Mouse (Mus musculus) activated CD4-positive, CD25-positive, alpha-beta regulatory T cell, adult 4 months (primary cell): ENCODE results near the gene Sez6. TPM values are rescaled to one million over a fixed set of nuclear protein-coding genes. Genes with fewer than 3 reads are reported as not detected.

Experiments used
- ATAC-seq: one replicate; pipeline ENCODE4 v1.8.0; 2017
- polyA plus RNA-seq, 2 experiments: library from polyadenylated mRNA; unstranded; fragments of 100-300 nt; shearing (Covaris generic); gene quantifications; one replicate each; pipeline ENCODE4 v1.2.1; 2017

Sez6 gene
- polyA plus RNA-seq, 2 experiments from 2014 or later, result 0.20 TPM; not detected in 1

GRCm38 (mm10) chr11:77906097-77906687, 24.4 kb upstream of the Sez6 start:
- ATAC-seq, result no peak

- no peak for ATAC-seq
Observed at GRCm38 (mm10) chr11:77906747-77907174, 23.8 kb upstream of the Sez6 start.

- no peak for ATAC-seq
Observed at GRCm38 (mm10) chr11:77908468-77908867, 22.1 kb upstream of the Sez6 start.

- no peak for ATAC-seq
Observed at GRCm38 (mm10) chr11:77909376-77909775, 21.2 kb upstream of the Sez6 start.

GRCm38 (mm10) chr11:77909776-77910175, 20.8 kb upstream of the Sez6 start:
- no peak for ATAC-seq

- ATAC-seq, result no peak
Observed at GRCm38 (mm10) chr11:77913505-77913904, 17.1 kb upstream of the Sez6 start.

- no peak for ATAC-seq
Observed at GRCm38 (mm10) chr11:77914598-77915260, 15.9 kb upstream of the Sez6 start.

- no peak for ATAC-seq
Observed at GRCm38 (mm10) chr11:77916741-77917140, 13.9 kb upstream of the Sez6 start.

- no peak for ATAC-seq
Observed at GRCm38 (mm10) chr11:77917166-77917565, 13.4 kb upstream of the Sez6 start.

GRCm38 (mm10) chr11:77923285-77923684, 7.3 kb upstream of the Sez6 start:
- no peak for ATAC-seq

- ATAC-seq, result no peak
Observed at GRCm38 (mm10) chr11:77925836-77926657, 4.6 kb upstream of the Sez6 start.

GRCm38 (mm10) chr11:77926666-77927065, 3.9 kb upstream of the Sez6 start:
- ATAC-seq, result no peak

- no peak for ATAC-seq
Observed at GRCm38 (mm10) chr11:77927837-77928236, 2.8 kb upstream of the Sez6 start.

- no peak for ATAC-seq
Observed at GRCm38 (mm10) chr11:77931541-77932433, 1.2 kb downstream of the Sez6 start.

- no peak for ATAC-seq
Observed at GRCm38 (mm10) chr11:77932576-77932975, 2.0 kb downstream of the Sez6 start.

- ATAC-seq, result no peak
Observed at GRCm38 (mm10) chr11:77934111-77934521, 3.5 kb downstream of the Sez6 start.

- ATAC-seq, result no peak
Observed at GRCm38 (mm10) chr11:77934568-77935311, 4.1 kb downstream of the Sez6 start.

- no peak for ATAC-seq
Observed at GRCm38 (mm10) chr11:77936846-77937245, 6.2 kb downstream of the Sez6 start.

- no peak for ATAC-seq
Observed at GRCm38 (mm10) chr11:77937649-77938410, 7.2 kb downstream of the Sez6 start.

- no peak for ATAC-seq
Observed at GRCm38 (mm10) chr11:77942230-77942629, 11.6 kb downstream of the Sez6 start.

- ATAC-seq, result no peak
Observed at GRCm38 (mm10) chr11:77947860-77948259, 17.3 kb downstream of the Sez6 start.
